Mouse (Mus musculus) lung, postnatal 14 days (tissue): ENCODE data around the gene Myadm.
A peak's percentile ranks its signal among the peaks of the same experiment; 100 is the strongest.
"Not testable (repeated sequence)": the region's sequence is repeated elsewhere in the genome, so short reads cannot be mapped to it uniquely, and the experiment has no call there.

Source experiments
- DNase-seq: peaks from one replicate; pipeline ENCODE4 v3.0.0; 2021

The Myadm gene

DNA sequence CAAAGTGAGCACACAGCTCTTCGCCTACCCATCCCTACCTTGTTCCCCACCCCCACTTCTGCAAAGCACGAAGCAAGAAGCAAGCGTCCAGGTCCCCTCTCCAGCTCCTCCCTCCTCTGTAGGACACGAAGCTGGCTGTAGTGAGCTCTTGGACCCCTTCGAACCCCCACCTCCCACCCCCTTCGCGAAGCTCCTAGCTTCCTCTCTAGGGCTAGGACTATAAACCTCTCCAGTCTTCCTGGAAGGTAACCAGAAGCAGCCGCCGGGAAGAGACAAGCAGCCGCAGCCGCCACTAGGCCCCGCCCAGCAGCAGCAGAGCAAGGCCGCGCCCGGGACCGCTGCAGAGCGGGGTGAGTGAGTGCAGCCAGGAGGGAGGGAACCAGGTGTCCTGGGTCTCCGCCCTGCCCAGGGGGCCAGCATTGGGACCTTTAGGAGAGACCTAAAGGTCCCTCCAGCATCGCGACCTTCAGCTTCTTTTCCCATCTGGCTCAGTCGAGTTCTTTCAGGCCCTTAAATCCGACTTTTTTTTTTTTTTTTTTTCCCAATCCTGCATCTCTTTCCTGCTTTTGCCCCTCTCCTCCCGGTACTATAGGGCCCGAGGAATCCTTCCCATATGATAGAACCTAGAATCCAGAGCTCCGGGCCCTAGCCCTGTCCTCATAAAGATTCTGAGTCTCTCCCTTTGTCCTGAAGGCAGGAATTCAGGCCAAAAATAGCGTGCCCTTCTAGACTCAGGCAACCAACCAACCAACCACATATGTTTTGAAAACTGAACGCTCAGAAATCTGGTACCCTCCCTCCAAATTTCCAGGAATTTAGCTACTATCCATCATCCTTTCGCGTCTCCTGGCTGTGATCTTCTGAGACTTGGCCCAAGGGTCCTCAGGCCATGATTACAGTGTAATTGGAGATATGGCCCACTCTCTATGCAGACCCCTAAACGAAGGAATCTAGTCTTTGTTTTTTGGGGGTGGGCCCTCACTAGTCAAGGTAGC, at the start of gene Myadm, which contains the start of gene Prkcg:
Gene Myadm, plus strand, starts transcription at position 105 of the 995 bp plus-strand sequence.
Gene Prkcg, plus strand, starts transcription at position 204 of the 995 bp plus-strand sequence.
- peak; percentile 88 for DNase-seq

DNA sequence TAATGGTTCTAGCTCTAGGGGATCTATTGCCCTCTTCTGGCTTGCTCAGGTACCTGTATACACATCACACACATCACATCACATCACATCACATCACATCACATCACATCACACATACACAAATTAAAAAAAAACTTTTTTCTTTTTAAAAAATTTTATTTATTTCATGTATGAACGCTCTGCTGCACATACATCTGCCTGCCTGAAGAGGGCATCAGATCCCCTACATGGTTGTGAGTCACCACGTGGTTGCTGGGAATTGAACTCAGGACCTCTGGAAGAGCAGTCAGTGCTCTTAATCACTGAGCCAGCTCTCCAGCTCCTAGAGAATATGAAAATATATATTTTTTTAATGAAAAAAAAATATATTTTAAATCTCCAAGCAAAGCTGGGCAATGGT, 49.7 kb upstream of the Myadm start:
- no peak for DNase-seq

DNA sequence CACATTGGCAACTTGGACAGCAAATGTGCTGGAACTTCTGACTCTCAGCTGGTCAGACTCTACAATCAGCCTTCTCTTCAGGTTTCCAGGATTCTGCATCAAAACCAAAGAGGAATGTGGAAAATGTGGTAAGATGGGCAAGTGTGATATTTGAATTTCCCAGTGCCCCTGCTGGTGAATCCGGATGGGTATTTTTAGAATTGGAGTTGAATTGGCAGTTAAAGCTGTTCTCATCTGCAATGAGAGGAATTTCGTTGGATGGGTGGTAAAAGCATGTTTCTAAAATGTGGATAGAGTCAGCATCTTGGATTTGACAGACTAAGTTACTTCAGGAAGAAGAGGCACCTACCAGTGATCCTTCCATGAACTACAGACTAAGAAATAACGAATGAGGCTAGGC, 28.2 kb upstream of the Myadm start:
- DNase-seq: no peak

GRCm38 (mm10) chr7:3261446-3261845, 27.4 kb upstream of the Myadm start:
- no peak for DNase-seq

DNA sequence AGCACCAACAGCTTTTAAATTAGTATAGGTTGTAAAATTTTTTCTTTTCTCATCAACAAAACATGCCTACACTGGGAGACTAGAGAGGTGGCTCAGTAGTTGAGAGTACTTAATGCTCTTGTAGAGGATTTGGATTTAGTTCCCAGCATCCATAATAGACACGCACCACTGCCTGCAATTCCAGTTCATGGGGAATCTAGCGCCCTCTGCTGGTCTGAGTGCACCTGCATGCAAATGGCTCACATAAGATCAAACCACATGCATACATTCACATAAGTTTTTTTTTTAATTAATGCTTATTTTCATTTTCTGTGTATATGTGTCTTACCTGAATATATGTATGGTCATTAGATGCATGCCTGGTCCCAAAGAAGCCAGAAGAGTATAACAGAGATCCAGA, 26.1 kb upstream of the Myadm start:
- DNase-seq: peak; percentile 66

- no peak for DNase-seq
Observed at GRCm38 (mm10) chr7:3264390-3265022, 24.4 kb upstream of the Myadm start.

GRCm38 (mm10) chr7:3265311-3265710, 23.6 kb upstream of the Myadm start:
- no peak for DNase-seq

- DNase-seq: no peak
Observed at GRCm38 (mm10) chr7:3267261-3267660, 21.6 kb upstream of the Myadm start.

DNA sequence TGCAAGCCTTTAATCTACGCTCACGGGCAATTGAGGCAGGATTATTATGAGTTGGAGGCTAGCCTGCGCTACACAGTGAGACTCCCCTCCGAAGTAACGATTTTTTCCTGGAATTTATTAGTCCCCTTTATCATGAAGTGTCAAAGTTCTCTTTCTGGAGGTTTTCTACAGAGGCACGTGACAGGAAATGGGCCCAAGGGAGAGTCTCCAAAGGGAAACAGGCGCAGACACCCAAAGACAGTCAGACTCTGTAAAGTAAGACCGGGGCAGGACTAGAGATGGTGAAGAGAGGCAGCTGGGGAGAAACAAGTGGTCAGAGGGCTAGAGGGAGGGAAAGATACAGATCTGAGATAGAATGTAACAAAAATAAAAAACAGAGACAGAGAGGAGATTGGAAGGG, 21.0 kb upstream of the Myadm start:
- DNase-seq: no peak

DNA sequence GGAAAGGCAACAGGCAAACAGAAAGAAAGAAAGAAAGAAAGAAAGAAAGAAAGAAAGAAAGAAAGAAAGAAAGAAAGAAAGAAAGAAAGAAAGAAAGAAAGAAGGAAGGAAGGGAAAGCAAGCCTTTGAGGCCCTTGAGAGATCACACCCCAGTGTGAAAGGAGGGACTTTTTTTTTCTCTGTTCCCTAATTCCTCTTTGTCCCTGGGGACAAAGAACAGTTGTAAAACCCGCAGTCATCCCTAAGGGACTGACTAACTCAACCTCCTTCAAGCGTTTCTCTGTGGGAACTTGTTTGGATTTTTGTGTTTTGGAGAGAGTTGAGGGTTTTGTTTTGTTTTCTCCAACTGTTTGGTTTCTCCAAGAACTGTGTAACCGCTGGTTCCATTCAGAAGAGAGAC, 20.6 kb upstream of the Myadm start:
- no peak for DNase-seq

DNA sequence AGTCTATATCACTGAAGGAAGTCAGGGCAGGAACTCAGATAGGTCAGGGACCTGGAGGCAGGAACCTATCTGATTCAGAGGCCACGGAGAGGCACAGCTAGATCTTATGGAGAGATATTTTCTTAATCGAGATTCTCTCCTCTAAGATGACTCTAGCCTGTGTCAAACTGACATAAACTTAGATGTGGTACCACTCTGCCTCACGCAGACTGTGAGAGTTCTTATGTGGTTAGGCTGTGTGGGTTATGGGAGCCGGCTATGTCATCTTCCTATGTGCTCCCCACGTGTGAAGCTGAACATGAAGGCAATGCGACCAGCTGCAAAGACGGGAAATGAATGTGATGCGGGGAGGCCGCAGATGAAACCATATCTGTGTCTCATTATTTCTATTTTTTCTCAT, 16.7 kb upstream of the Myadm start:
- no peak for DNase-seq

DNA sequence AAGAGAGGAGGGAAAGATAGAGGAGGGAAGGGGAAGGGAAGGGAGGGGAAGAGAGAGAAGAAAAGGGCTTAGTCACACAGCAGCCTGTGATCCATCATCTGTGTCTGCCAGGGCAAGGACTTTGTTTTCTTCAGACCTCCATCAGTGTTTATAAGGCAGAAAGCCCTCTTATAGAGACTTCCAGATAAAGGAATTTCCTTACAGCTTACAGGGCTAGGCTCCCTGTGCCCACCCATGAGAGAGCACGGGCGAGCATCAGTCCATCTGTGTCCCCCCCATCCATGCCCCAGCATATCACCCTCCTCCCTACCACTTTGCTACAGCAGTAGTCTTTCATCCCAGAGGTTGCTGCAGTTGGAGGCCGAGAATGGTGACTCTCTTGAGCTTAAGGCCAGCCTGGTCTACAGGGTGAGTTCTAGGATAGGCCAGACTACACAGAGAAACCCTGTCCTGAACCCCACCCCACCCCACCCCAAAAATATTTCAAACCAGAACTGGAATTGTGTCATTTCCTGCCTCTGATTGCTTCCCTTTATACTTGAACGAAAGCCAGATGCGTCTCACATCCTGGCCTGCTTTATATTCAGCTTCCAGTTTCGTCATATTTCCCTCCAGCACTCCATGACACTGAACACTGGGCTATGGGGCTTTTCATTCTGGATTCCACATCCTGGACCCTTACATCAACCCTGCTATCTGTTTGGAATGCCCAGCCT, 13.3 kb upstream of the Myadm start:
- no peak for DNase-seq

DNA sequence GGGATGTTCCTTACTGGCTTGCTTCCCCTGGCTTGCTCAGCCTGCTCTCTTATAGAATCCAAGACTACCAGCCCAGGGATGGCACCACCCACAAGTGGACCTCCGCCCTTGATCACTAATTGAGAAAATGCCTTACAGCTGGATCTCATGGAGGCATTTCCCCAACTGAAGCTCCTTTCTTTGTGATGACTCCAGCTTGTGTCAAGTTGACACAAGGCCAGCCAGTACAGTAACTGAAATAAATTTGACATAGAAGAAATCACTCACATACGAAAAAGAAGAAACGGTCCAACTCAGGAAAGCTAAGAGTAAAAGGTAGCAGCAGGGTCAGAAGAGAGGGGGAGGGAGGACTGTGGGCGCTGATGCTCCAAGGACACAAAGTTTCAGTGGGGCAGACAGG, 12.1 kb upstream of the Myadm start:
- not testable (repeated sequence) for DNase-seq

DNA sequence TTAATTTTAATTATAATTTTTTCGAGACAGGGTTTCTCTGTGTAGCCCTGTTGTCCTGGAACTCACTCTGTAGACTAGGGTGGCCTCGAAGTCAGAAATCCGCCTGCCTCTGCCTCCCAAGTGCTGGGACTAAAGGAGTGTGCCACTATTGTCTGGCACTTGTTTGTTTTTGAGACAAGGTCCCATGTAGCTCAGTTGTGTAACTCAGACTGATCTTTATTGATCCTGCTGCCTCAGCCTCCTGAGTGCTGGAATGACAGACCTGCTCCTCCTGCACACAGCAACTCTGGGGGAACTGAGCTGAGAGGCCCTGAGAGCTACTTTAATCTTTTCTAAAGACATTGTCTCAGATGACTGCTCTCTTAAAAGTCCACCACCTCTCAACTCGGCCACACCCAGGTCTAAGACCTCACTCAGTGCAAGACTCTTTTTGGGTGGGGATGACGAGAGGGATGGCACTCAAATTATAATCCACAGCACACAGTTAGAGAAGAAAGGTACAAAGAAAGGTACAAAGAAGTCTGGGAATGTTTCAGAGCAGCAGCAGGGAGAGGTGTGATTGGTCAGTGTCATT, 8.7 kb upstream of the Myadm start:
- DNase-seq: no peak

DNA sequence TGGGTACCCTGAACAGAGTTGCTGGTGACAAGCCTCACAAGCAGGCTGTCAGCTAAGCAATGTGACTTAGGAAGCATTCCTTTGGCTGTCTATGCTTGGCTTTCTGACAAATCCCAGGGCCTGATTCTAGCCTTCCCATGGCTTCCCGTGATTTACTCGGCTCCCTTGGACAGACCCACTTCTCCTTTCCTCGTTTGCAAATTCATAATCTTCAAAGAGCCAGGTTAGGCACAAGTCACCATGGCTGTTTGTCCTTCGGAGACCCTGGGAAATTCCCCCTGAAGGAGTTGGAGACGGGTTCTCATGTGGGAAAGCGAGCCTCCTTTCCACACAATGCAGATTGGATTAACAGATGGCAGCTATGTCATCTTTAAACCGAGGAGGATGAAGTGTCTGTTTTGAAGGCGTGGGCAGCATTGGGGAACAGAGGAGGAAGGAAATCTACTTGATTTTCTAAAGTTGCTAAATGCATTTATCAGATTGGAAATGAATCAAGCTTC, 8.2 kb upstream of the Myadm start:
- peak; percentile 28 for DNase-seq

DNA sequence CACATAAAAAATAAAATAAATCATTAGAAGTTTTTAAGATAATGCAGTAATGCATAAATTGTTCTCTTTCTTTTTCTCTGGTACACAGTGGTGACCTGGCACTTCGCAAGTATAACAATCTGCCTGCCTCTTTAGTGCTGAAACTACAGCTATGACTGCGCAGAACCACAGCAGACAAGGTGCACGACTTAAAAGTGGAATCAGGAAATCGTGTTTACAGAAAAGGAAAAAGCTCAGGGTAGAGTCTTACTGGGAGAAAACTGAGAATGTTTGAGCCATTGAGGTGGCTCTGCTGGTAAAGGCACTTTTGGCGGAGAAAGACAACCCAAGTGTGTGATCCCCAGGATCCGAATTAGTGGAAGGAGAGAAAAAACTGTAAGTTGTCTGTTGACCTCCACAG, 7.1 kb upstream of the Myadm start:
- no peak for DNase-seq

DNA sequence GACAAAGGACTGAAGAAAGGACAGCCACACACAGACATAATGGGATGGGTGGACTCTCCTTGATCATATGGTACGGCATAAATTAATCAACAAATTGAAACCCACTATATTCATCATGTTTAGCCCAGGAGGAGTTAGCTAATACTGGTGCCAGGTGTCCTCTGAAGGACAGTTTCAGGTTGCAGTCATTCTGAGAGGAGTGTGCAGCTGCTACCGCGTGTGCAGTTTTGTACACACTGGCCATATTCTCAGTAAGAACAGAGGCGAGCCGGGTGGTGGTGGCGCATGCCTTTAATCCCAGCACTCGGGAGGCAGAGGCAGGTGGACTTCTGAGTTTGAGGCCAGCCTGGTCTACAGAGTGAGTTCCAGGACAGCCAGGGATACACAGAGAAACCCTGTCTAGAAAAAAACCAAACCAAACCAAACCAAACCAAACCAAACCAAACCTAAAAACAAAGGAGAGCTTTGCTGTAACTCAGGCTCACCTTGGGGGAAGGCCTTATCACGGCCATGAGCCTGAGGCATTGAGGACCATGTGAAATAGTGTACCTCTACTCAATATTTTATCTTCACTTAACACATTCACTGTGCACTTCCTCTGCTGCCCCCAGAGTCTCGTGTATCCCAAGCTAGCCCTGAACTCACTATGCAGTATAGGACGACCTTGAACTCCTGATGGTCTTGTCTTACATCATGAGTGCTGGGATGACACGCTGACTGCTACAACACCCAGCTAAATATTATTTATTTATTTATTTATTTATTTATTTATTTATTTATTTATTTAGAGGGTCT, 5.6 kb upstream of the Myadm start:
- DNase-seq: no peak

- no peak for DNase-seq
Observed at GRCm38 (mm10) chr7:3284604-3285003, 4.3 kb upstream of the Myadm start.

- no peak for DNase-seq
Observed at GRCm38 (mm10) chr7:3286036-3286435, 2.8 kb upstream of the Myadm start.

GRCm38 (mm10) chr7:3287186-3287585, 1.7 kb upstream of the Myadm start:
- DNase-seq: peak; percentile 45

DNA sequence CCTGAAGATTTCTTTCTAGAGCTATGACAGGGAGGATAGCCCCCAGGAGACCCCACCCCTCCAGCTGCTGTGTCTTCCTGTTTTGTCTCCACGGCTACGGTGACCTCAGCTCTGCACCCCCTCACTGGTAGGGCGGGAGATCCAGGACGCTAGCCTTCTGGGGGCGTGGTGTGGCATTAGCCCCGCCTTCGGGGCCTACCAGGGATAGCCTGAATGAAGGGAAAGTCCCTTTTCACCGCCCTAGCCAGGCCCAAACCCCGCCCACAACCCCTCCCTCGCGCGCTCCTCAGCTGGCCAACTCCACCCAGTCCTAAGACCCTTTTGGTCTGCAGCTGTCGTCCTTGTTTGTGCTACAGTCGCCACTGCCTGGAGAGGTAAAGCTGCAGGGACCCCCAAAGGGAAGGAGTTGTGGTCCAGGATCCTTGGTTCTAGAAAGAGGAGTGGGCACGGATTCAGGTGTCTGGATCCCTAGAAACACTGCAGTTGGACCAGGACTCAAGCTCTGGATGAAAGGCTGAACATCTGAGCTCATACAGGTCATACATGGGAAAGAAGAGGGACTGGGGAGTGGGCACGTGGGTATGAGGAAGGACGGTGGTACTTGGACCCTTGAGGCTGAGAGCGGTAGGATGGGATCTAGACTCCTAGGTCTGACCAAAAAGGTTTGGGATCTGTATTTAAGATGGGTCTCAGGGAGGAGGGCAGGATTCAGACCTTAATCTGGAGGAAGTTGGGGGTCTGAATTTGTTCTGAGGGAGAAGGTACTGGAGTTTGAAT, 1.6 kb downstream of the Myadm start:
- DNase-seq: peak; percentile 99
